Mouse (Mus musculus): Measurements from ENCODE around the gene P2ry13.

- TF ChIP-seq USF1 (IDR thresholded peaks at IDR 0.05; ENCODE audit: low read depth, low read length) (no peak), SMC3 (IDR thresholded peaks at IDR 0.05; ENCODE audit: low read depth, low read length) (no peak), POLR2AphosphoS2 (IDR thresholded peaks at IDR 0.05; ENCODE audit: low read depth, low read length) (no peak), MAFK (IDR thresholded peaks at IDR 0.05; ENCODE audit: insufficient replicate concordance, low read length) (no peak), GABPA (IDR thresholded peaks at IDR 0.05; ENCODE audit: insufficient replicate concordance, low read depth, low read length) (no peak), NELFE (IDR thresholded peaks at IDR 0.05; ENCODE audit: low read depth, low read length) (no peak), CTCF (conservative IDR thresholded peaks at IDR 0.05 in 1 of 2, IDR thresholded peaks at IDR 0.05 in 1 of 2; ENCODE audit: low read depth in 2 of 2, low read length in 2 of 2) (no peak), JUN (IDR thresholded peaks at IDR 0.05; ENCODE audit: insufficient read depth, low read depth, low read length) (no peak)
Observed at GRCm38 (mm10) chr3:59248031-59248430, 37.3 kb upstream of the P2ry13 start.

Measured in CH12.LX (cell line).